Mouse (Mus musculus) layer of hippocampus, adult 2 months (tissue): Measurements from ENCODE around the gene Pcnx3. TPM values are rescaled to one million over a fixed set of nuclear protein-coding genes. Genes with fewer than 3 reads are reported as not detected.
A peak's percentile ranks its signal among the peaks of the same experiment; 100 is the strongest.

Experiments
- DNase-seq, 2 experiments: peaks; one replicate each; pipeline ENCODE4 v3.0.0; 2022; ENCODE audit warnings: low spot score in 2 of 2
- H3K27ac ChIP-seq: fragments of 200-600 bp; 2 replicates; pipeline ENCODE4 v1.8.1; 2022
- H3K4me3 ChIP-seq: fragments of 200-600 bp; 2 replicates; pipeline ENCODE4 v1.8.1; 2022; ENCODE audit warnings: mild to moderate bottlenecking
- CTCF ChIP-seq: fragments of 200-600 bp; conservative IDR thresholded peaks from 2 replicates; pipeline ENCODE4 v1.8.1; 2022; ENCODE audit warnings: antibody characterized with exemption, mild to moderate bottlenecking, moderate library complexity
- long read RNA-seq, 2 experiments: library from polyadenylated mRNA; stranded (forward); transcript quantifications; one replicate each; pipeline ENCODE4 v2.0.0; 2021; ENCODE audit warnings: borderline mapping rate in 2 of 2
- total RNA-seq, 2 experiments: library from RNA; stranded (reverse); gene quantifications; 2 replicates each; pipeline ENCODE4 v1.2.3; 2021

Gene Pcnx3
- total RNA-seq: 10 to 100 TPM; 69.1 to 78.8 TPM
- long read RNA-seq, experiment 1, full-length matches to known transcripts: 2 of 29 reads
- long read RNA-seq, experiment 1, partial matches to known transcripts: 14 of 29 reads
- long read RNA-seq, experiment 1, other reads (novel, unspliced or antisense): 13 of 29 reads
- long read RNA-seq, experiment 2, full-length matches to known transcripts: 5 of 46 reads
- long read RNA-seq, experiment 2, partial matches to known transcripts: 22 of 46 reads
- long read RNA-seq, experiment 2, other reads (novel, unspliced or antisense): 19 of 46 reads

GRCm38 (mm10) chr19:5688200-5689087, at the start of gene Pcnx3, which contains the start of gene Map3k11:
TSS of gene Pcnx3 (minus strand) at chr19:5688908.
TSS of gene Map3k11 (plus strand) at chr19:5688742.
- peak within 1 kb of the TSS; percentile 72 for H3K4me3 ChIP-seq
- peak; percentile 68 for TF ChIP-seq CTCF
- peak; percentile 94 to 98 for DNase-seq
- peak within 1 kb of the TSS; percentile 93 for H3K27ac ChIP-seq

GRCm38 (mm10) chr19:5734325-5734724, 45.6 kb upstream of the Pcnx3 start:
- Histone ChIP-seq H3K4me3 (no peak overlapping the region), H3K27ac (no peak overlapping the region)
- no peak for DNase-seq
- TF ChIP-seq CTCF: no peak

- no peak for TF ChIP-seq CTCF
- peak; percentile 93 to 94 for DNase-seq
- Histone ChIP-seq H3K4me3 (peak overlapping the region; percentile 77), H3K27ac (peak overlapping the region; percentile 81)
Observed at GRCm38 (mm10) chr19:5731264-5731978, 42.7 kb upstream of the Pcnx3 start.

- peak overlapping the region; percentile 77 for H3K4me3 ChIP-seq
- peak; percentile 61 for TF ChIP-seq CTCF
- DNase-seq: no peak
- peak overlapping the region; percentile 81 for H3K27ac ChIP-seq
Observed at GRCm38 (mm10) chr19:5730314-5731186, 41.8 kb upstream of the Pcnx3 start.

DNA sequence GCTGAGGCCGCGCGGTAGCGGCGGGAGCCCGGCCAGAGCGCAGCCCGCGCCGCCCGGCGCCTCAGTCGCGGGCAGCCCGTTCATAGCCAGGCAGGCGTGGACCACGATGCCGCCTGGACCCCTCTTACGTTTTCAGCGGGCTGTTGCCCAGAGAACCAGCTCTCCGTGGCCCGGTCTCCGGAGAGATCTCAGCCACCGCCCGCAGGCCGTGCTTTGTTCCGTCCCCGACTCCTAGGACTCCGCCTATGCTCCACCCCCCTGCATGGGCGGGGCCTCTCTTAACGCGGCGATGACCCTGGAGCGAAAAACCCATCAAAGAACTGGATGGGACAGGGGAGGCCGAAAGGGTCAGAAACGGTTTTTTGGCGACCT, 40.7 kb upstream of the Pcnx3 start, which contains the start of gene Fam89b:
Fam89b (minus strand) TSS at position 210 of the 372 bp plus-strand sequence.
- Histone ChIP-seq H3K27ac (peak within 1 kb of the TSS; percentile 96), H3K4me3 (peak within 1 kb of the TSS; percentile 94)
- no peak for TF ChIP-seq CTCF
- peak; percentile 82 to 85 for DNase-seq

DNA sequence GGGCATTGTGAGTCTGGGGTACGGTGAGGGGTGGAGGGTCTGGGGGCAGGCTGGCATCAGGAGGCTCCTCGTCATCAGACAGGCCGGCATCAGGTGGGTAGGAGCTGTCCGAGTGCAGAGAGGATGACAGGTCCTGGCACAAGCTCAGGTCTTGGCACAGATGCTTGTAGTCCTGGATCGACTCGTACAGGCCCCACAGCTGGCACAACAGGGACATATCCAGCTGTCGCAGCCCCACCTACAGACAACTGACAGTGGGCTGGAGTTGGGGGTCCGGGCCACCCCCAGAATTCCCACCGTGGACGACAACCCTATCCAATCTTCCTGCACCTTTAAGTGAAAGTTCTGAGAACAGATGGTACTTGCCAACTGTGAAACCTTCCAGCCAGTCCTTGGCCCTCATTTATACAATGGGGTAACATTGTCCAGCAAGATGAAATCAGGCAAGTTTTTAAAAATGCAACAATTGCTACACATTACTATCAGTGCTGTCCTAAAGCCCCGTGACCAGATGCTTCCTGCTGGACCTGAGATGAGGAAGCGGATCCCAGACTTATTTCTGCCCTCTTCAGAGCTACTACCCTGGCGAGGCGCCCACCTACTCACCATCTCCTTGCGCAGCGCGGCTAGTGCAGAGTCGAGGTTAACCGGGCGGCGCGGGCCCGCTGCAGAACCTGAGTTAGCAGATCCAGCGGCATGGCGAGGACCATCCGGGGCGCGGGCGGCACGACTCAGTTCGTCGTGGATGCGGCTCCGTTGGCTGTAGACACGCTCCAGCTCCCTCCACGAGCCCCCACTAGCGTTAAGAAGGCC, 40.1 kb upstream of the Pcnx3 start:
- peak overlapping the region; percentile 96 for H3K27ac ChIP-seq
- TF ChIP-seq CTCF: no peak
- peak overlapping the region; percentile 94 for H3K4me3 ChIP-seq
- DNase-seq: no peak

- peak; percentile 85 to 93 for DNase-seq
- TF ChIP-seq CTCF: peak; percentile 98
- peak overlapping the region; percentile 96 for H3K27ac ChIP-seq
- peak overlapping the region; percentile 94 for H3K4me3 ChIP-seq
Observed at GRCm38 (mm10) chr19:5727701-5728100, 39.0 kb upstream of the Pcnx3 start.

DNA sequence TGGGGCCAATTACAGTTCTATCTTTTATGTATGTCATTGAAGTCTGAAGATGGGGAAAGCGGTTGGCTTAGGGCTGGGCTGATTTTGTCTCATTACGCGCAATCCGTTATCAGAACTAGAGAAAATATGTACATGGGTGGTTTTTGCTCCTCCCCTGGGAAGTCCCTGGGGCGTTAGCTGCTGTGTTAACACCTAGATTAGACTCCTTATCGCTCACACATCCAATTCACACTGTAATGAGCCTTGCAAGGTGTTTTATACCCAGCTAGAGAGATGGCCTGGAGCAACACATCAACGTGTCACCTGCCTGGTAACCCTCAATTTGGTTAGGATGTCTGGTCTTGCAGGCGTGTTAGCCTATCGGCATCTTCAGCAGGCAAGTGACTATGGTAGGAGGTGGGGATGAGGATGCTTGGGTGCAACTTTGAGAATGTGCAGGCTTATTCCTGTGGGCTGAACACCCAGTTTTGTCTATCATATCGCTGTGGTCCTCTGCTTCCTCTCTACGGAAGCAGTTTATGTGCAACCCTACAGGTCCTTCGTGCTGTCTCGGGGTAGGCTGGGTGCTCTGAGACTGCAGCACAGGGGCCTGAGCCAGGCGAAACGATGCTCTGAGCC, 38.4 kb upstream of the Pcnx3 start:
- no peak for DNase-seq
- TF ChIP-seq CTCF: no peak
- H3K27ac ChIP-seq: peak overlapping the region; percentile 96
- peak overlapping the region; percentile 94 for H3K4me3 ChIP-seq

DNA sequence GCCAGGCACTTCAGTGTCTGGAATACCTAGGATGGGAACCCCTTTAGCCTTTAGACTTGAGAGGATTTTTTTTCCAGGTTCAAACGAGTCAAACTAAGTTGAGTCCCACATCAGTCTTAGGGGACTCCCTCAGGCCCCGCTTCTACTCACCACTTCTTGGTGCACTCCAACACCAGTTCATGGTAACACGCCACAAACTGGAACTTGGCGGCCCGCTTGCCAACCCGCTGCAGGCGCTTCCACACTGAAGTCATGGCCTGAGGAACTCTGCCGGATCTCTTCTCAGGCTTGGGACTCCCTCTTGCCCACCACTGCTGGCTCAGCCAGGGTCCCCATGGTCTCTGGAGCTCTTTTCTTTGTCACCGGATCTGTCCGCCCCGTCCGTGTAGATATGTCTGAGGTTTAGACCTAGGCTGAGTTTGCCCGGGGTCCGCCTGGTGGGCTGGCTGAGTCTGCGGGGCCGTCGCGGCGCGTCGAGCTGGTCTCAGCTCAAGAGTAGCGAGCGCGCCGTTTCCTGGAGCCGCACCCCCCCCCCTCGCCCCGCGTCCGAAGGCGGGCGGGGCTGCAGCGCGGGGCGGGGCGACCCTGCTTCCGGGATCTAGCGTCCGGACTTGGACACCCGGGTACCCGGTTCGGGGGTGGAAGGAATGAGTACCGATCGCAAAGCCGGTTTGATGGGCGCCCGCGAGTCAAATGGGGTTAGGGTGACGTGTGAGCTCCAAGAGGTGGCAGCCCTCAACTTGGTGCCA, 37.2 kb upstream of the Pcnx3 start, which contains the start of gene Ehbp1l1:
Ehbp1l1 (minus strand) TSS at position 551 of the 749 bp plus-strand sequence.
- H3K4me3 ChIP-seq: peak within 1 kb of the TSS; percentile 94
- TF ChIP-seq CTCF: no peak
- peak within 1 kb of the TSS; percentile 96 for H3K27ac ChIP-seq
- DNase-seq: no peak
